Mouse (Mus musculus): ENCODE measurements at regions not wholly inside any gene's neighbourhood (a gene's known extent, or its start where the extent isn't known, plus 50 kb on each side); places are given as distances from the start of the nearest gene placed in this dataset.

DNA sequence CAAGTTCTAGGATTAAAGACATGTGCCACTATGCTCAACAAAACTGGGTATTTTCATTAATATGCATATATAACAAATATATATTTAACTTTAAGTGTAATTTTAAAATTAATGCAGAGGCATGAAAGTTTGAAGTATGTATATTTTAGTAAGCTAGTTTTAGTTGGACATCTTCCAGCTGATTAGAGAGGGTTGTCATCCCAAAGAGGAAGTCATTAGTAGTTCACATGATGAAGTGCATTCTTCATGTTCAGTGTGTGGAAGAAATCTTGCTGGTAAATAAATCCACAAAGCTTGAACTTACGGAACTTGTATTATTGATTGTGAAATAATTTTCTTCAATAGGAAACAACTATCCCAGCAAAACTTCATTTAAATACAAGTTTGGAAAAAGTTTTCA is 158.2 kb upstream of the Ednrb start:
- TF ChIP-seq CTCF (IDR thresholded peaks at IDR 0.05; ENCODE audit: low read depth, low read length): no peak
- no peak for TF ChIP-seq POLR2A (IDR thresholded peaks at IDR 0.05; ENCODE audit: extremely low read depth, insufficient read depth, low read length)

Data from liver, adult 2 months (tissue).